Mouse (Mus musculus): ENCODE measurements at regions not wholly inside any gene's neighbourhood (a gene's known extent, or its start where the extent isn't known, plus 50 kb on each side); places are given as distances from the start of the nearest gene placed in this dataset.
A peak's percentile ranks its signal among the peaks of the same experiment; 100 is the strongest.

DNA sequence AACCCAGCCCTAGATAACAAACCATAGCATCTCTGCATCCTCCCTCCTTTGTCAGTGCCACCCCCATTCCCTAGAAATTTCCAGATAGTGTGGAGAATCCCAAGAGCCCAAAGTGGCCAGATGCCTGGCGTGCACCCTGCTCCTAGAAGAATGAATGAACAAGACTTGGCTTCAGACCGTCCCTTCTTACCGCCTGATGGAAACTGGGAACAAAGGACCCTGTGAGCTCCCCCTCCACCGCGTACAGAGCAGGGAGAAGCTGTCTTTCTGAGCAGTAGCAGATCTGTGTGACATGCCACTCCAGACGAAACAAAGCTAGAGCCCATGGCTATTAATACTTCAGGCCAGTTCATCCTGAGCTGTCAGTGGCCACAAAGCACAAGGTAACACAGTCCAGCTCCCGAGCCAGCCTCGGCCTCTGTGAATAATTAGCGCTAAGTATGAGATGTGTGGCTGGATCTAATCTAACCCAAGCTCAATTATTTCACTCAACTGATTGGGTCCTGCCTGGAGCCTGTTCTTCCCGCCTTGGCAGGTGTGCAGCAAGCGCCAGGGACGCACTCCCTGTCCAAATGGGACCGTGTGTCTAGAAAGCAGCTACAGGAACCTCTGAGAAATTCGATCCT is 111.6 kb downstream of the Cxcl12 start:
- DNase-seq, result no peak

DNA sequence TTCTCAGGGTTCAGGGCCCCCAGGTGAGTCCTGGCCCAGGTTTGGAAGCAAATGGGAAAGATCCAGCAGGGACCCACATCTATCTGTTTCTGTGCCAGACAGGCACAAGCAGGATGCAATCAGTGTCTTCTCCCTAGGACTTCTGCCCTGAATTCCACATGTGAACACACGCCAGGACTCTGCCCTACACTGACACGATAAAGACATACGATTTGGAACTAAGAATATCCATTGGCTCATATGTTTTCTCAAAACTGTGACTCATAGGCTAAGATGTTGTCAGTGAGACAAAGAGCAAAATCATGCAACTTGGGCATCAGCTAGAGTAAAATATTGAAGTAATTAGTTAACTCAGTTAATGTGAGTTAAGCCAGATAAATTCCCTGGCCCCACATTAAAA is 112.6 kb downstream of the Cxcl12 start:
- DNase-seq, result no peak

DNA sequence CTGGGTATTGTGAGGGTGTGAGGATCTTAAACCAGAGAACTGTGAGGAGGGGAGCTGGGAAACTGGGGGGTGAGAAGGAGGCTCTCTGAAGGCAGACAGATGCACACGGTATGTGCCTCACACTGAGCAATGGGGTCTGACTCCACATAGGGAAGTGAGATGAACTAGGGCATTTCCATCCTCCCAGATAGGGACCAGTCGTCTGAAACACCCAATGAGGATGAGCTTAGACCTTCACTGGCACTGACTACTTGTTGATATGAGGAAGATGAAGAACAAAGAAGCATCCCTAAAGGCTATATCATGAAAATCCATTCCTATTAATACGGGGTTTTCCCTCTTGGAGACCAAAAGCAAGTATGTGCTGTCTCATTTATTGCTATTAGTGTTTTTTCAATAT is 115.3 kb downstream of the Cxcl12 start:
- no peak for DNase-seq

DNA sequence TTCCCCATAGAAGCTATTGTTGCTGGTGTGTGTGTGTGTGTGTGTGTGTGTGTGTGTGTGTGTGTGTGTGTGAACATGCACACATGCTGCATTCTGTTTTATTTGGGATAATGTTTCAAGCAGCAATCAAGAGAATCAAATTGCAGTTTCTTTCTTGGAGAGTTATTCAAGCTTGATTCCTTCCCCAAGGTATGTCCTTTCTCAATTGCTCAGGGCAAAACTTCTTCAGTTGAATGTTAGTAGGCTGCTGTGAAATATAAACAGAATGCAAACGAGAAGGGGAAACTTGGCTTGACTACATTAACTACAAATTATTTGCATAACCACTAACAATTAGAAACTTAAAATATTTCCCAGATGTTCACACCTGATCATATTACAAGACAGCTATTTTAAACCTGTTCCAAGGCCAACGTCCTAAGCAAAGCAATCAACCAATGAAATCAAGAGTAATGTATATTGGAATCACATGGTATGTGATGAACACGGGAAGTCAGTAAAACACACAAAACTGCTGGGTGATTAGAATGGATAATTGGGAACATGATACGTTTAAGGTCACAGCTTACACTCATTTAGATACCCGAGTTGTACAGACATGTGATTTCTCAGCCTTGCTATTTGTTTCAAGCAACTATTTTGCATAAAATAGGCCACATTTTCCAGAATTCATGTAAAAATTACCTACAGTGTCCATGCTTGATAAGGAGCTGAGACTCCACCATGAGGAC is 116.2 kb downstream of the Cxcl12 start:
- no peak for DNase-seq

DNA sequence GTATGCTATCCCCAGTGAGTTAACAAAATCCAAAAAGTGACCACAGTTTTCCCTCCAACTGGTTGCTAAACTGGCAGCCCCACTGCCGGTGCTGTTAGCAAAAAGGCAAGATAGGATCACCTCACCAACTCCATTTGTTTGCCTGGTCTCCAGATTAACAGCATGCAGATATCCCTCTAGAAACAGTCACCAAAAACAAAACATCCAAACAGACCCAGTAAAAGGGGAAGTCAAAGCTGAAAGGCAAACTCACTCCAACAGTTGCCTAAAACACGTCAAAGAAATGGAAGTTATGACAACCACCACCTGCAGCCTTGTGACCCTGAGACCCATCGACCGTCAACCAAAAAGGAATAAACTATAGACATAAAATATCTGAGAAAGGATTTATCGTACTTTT is 119.1 kb downstream of the Cxcl12 start:
- DNase-seq, result no peak

DNA sequence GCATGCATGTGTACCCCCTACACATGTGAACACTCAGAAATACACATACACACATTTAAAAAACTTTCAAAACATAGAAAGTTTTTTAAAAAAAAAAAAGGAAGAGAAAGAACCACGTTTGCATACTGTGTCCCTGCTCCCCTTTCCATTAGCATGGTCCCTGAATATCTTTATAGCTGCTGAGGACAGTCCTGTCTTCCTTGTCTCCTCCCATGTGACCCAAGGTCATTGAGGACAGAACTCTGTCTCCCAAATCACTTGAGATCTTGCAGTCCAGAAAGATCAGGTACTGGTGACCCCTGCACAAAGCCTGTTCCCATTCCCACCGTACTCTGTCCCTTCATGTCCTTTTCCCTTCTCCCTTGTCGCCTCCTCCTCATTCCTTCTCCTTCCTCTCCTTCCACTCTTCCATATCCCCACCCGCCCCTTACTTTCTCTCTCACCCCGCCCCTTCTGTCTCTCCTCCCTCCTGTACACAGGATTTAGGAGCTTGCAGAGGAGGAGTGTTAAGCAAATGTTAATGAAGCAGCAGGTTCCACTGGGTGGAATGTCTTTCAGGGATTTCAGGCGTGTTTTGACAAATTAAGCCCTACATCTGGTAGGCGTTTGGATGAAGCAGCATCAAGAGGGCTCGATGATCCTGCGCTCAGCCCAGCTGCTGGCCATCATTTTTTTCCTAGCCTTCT is 125.6 kb downstream of the Cxcl12 start:
- DNase-seq, result no peak

DNA sequence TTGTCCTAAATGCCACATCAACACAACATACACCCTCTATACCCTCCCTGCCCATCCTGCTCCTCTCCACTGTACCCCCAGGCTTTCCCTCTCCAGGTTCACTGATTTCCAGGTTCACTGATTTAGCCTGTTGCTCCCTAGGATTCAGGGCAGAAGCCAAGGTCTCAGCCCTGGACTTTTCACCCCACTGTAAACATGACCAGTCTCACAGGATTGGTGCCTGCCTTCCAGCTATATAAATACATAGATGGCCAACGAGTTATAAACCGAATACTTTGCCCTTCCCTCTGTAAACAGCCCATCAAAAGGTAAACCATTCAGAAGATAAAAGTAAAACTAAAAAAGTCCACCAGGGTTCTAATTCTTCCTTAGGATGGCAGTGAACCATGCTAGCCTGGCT is 129.6 kb downstream of the Cxcl12 start:
- DNase-seq, result no peak

DNA sequence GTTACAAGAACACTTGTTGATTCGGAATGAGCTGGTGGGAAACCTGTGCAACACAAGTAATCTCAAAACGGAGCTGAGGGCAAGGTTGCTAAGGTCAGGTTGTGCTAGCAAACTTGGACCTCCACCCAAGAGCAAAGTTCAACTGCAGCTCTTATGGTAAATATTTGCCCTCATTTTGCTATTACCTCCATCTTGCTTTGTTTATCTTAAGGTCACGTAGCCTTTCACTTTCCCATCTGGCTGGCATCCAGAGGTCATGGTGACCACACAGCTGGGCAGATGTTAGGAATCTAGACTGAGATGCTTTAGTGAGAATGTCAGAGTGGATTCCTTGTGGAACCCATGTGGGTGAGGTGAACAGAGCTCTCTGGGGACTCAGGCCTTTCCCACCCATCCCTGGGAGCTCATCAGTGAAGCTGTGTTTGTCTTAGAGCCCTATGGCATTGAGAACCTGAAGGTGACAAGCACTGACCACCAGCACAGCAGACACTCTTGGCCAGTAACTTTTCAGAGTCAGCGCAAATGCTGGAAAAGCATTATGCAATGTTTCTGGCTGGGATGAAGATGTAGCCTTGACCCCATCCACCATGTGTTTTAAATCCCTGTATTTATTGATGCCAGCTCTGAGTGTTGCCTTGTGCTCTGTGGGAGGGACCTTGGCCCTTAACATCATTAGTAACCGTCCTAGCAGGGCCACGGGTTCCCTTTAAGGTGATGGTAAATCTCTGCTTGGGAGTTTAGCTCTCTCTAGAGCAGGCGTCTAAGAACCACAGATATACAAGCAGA is 131.4 kb downstream of the Cxcl12 start:
- DNase-seq, result peak; percentile 56

DNA sequence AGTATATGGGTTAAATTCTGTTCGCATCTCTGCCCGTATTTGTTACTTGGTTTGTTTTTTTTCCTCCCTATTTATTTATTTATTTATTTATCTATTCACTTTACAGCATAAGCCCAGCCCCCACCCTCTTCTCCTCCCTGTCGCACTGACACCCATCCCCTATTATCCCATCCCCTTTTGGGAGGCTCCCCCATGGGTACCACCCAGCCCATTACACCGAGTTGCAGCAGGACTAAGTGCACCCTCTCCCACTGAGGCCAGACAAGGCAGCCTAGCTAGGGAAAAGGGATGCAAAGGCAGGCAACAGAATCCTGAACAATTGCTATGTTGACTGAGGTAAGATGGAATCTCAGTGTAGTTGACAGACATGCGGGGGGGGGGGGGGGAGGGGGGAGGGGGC is 135.0 kb downstream of the Cxcl12 start:
- DNase-seq, result no peak

DNA sequence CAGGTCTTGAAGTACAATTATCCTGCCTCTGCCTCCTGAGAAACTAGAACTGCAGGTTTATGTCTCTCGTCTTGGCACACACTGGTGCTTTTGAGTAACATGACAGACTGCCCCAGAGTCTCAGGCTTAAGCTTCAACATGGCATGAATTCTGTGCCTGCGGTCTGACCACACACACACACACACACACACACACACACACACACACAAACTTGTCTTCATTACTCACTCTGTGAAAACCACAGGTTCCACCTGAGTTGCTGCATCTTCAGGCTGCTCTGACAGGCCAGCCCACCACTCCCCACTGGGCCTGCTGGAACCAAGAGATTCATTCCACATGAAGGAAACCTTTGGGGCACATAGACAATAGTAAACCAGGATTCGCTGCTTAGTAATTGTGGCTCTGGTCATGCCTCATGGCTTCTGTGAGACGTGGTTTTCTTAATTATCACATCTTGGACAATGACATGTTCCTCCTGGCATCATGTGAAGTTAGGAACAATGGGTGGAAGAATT is 137.5 kb downstream of the Cxcl12 start:
- DNase-seq, result no peak

DNA sequence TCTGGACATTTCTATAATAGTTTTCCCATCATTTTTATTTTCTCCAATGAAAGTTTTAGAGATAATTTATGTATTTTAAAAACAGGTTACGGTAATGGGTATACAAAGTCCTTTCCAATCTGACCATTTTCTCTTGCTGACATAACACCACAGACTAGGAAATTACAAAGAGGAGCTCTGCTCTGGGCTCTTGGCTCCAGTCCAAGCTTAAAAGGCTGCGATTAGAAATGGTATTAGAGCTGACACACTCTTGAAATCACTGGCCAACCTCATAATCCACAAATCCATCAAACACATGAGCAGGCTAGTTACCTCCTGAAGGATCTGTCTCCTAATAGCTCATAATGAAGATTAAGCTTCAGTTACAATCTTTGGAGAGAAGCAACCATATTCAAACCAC is 140.3 kb downstream of the Cxcl12 start:
- no peak for DNase-seq

DNA sequence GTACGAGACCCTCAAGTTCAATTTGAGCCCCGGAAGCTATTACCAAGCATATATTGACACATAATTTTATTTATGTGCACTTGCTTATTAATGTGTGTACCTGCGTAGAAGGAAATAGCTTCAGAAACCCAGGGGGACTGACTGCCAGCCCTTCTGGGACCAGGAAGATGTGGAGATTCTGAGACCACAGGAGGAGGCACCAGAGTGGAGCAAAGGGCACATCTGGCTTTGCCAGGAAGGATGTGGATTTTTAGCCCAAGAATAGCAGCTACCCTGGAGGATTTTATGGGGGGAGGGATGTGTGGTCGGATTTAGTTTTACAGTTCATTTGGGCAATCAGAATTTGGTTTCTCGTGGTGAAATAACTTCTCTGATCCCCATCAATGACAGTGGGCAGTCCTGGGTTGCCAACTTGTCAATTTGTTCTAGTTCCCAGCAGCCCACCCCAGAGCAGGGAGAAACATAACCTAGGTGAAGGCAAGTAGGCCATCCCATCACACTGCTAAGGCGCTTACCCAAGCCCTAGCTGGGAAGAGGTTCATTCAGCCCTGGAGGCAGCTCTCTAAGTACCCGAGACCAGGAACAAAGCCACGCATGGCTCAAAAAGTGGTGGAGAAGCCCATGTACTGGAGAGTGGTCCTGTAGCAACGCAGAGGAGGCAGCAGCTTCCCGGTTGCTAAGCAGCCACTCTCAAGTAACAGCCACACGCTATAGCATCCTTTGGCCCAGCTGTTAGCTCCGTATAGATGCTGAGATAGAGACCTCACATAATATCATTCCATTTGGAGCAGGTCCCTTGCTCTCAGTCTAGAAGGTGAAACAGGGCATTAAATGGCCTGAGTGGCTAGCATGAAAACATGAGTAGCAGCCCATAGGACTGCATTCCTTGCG is 144.8 kb downstream of the Cxcl12 start:
- no peak for DNase-seq

DNA sequence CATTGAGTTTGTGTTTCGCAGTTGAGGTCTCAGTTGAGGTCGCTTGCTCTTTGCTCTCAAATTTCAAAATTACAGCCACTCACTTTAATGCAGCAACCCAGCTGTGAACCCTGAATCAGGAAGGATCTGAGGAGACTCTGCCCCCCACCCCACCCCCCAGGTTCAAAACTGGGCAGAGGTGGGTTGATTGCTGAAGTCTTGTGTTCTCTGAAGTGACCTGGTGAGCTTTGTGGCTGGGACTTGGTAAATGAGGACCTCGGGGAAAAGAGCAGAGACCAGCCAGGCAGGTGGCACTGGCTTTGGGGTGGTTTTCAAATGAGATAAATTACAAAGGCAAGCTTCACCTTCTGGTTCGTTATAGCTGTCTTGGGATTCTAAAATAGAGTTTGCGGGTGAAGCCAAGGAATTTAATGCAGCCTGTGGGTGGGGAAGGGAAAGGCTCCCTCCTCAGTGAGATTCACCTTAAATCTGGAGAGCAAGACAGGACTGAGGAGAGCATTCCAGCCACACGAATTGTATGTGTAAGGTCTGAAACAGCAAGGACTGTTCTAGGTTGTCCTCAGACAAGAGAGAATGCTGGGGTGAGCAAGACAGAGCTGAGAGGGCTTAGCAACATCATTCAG is 145.7 kb downstream of the Cxcl12 start:
- DNase-seq, result no peak

DNA sequence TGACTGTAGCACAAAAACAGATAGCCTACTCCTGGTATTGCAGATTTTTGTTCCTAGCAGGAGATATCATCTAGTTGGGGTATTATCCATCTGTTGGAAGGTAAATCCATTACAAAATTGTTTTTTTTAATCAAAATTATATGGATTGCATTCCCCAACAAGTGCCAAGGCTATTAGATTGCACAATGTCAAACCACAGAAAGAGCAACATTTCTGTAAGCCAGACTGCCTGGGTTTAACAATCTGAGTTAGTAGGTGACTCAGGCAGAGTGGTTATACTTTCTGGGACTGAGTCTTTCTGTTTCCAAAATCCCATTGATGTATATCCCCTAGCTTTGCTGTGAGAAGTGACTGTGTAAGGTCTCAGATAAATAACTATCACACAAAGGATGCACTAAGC is 155.0 kb downstream of the Cxcl12 start:
- DNase-seq, result no peak

DNA sequence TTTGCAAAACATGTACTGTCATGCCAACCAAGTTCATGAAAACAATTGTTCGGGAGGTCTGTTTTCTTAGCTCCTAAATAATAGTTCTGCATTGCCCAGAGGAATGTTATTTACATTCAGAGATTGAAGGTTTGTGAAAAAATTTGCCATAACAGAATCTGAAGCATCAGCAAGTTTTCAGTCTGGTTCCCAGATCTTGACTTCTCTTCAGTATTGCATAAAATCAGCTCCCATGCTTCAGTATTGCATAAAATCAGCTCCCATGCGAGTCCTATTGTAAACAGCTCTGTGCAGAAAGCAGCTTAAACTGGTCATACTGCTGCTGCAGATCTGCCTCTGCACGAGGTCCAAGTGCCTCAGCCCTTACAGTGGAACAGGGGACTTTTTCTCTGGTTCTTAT is 155.5 kb downstream of the Cxcl12 start:
- DNase-seq, result no peak

DNA sequence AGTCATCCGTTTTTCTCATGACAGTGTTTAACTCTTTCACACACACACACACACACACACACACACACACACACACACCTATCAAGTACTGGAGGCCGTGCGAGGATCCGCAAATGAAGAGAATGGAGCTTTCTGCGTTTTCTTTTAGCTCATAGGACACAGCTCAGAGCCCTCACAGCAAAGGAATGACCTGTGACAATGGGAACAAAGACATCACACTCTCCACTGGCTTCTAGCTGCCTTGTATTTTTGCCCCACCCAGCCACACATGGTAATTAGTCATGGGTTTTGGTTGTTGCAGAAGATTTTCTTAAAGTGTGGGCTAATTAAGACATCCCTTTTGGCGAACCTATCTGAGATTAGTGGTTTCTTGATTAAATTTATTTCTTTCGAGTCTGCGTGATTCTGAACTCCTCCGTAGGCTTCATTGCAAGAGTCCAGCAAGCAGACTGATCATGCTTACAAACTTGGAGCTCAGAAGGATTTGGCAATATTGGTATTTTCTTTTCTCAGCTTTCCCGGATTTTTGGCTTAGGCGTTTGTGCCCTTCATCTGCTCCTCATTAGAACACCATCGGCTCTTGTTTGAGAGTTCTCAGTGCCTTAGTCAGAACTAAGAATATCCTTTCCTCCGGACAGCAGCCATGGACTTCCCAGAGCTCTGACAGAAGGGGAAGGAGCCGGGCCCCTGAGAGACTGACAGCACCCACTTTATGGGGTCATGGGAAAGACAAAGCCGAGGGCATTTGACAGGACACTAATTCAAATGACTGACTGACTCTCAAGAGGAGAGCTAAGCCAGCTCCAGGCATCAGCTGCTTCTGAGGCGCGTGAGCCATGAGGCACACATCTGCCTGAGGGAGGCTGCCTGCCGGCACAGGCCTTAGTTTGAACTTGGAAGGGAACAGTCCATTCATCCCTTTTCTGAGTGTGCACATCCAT is 158.8 kb downstream of the Cxcl12 start:
- no peak for DNase-seq

DNA sequence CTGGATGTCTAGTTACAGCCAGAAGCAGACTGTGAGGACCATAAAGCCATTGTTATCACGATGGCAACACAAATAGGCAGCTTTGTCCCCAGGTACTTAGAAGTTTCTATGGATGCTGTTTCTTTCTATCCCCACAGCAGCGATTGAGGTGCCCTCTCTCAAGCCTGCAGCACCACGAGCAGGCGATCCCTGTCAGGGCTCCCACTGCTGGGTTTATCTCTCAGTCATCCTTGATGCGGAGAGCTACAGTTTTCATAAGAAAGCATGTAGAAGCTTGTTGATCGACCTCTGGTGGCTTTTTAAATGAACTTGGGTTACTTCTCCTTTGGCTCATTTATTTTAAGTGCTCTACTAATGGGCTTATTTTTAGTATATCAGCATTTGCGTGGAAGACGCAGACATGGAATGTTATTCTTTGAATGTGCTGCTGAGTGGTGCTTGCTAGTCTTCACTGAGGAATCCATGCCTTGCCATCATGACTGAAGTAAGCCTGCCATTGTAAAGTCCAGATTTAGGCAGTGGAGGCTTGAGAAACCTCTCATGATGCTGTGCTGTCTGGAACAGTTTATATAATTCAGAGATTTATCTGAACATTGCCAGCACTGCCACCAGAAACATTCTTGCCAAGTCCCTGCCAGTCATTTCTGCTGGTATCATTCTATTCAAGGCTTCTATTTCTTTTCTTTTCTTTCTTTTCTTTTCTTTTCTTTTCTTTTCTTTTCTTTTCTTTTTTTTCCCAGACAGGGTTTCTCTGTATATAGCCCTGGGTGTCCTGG is 161.0 kb downstream of the Cxcl12 start:
- DNase-seq, result no peak

DNA sequence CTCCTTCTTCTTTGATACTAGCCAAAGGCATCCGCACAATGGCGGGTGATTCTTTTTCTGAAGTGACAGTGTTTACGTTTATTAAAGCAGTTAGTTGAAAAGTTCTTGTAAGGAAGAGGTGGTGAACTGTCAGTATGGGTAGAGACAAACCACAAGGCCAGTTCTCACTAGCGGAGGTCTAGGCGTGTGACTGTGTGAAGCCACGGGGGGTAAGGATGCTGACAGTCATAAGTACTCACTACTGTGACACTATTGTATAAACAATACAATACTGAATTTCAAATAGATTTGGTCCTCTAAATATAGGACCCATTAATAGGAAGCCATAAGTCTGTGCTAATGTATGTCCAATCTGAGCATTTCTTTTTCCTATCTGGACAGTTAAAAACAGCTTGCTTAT is 161.9 kb downstream of the Cxcl12 start:
- no peak for DNase-seq

DNA sequence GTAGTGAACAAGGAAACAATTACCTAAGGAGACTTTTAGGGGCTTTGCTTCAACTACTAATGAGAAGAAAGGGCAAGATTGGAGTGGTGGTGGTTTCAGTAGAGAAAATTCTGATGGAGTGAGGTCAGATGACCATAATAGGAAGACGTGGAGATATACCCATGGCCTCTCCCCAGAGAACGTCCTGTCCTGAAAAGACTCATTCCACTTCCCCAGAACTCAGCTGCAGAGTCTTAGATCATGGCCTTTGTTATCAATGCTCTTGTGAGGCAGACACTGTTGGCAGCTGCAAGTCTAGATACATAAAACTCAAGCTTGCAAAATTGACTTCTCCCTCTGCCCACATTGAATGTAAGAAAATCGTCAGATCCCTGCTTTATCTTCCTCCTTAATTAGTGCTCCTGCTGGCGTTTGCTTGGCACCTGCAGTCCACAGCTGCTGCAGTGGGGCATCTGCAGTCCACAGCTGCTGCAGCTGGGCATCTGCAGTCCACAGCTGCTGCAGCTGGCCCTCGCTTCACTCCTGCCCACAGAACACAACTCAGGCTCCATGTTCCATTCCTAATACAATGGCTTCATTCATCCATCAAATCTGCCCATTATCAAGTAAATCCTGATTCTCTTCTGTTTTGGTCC is 162.5 kb downstream of the Cxcl12 start:
- no peak for DNase-seq
